Mouse (Mus musculus): ENCODE measurements around the gene BC017158. TPM values are rescaled to one million over a fixed set of nuclear protein-coding genes. Genes with fewer than 3 reads are reported as not detected.
A peak's percentile ranks its signal among the peaks of the same experiment; 100 is the strongest.

Gene BC017158
- total RNA-seq, 2 experiments from 2014 or later = 23.0 to 24.0 TPM

GRCm38 (mm10) chr7:128307851-128308250 is 9.9 kb upstream of the BC017158 start:
- DNase-seq = no peak

- no peak for DNase-seq
Observed at GRCm38 (mm10) chr7:128304907-128305306, 6.9 kb upstream of the BC017158 start.

GRCm38 (mm10) chr7:128304198-128304597 is 6.2 kb upstream of the BC017158 start:
- DNase-seq = no peak

GRCm38 (mm10) chr7:128302151-128302550 is 4.2 kb upstream of the BC017158 start:
- no peak for DNase-seq

GRCm38 (mm10) chr7:128300952-128301351 is 3.0 kb upstream of the BC017158 start:
- no peak for DNase-seq

GRCm38 (mm10) chr7:128298481-128299342 is 742 bp upstream of the BC017158 start:
- peak in 1 of 2 experiments; percentile 9 for DNase-seq

GRCm38 (mm10) chr7:128297291-128297616 is 716 bp downstream of the BC017158 start:
- no peak for DNase-seq

GRCm38 (mm10) chr7:128296514-128296913 is 1.5 kb downstream of the BC017158 start:
- DNase-seq = no peak

GRCm38 (mm10) chr7:128294785-128295184 is 3.2 kb downstream of the BC017158 start:
- DNase-seq = no peak

GRCm38 (mm10) chr7:128288923-128289544 is 8.9 kb downstream of the BC017158 start:
- no peak for DNase-seq

- no peak for DNase-seq
Observed at GRCm38 (mm10) chr7:128285060-128285459, 12.9 kb downstream of the BC017158 start.

- no peak for DNase-seq
Observed at GRCm38 (mm10) chr7:128284047-128284446, 13.9 kb downstream of the BC017158 start.

- DNase-seq = no peak
Observed at GRCm38 (mm10) chr7:128282532-128283244, 15.3 kb downstream of the BC017158 start.

- no peak for DNase-seq
Observed at GRCm38 (mm10) chr7:128281765-128282164, 16.2 kb downstream of the BC017158 start.

- DNase-seq = no peak
Observed at GRCm38 (mm10) chr7:128279750-128280149, 18.2 kb downstream of the BC017158 start.

- DNase-seq = no peak
Observed at GRCm38 (mm10) chr7:128276051-128276450, 21.9 kb downstream of the BC017158 start.

GRCm38 (mm10) chr7:128271496-128271895 is 26.5 kb downstream of the BC017158 start:
- DNase-seq = no peak

- DNase-seq = no peak
Observed at GRCm38 (mm10) chr7:128270431-128270850, 27.5 kb downstream of the BC017158 start.

GRCm38 (mm10) chr7:128267813-128268212 is 30.2 kb downstream of the BC017158 start:
- DNase-seq = no peak

- no peak for DNase-seq
Observed at GRCm38 (mm10) chr7:128267391-128267790, 30.6 kb downstream of the BC017158 start.

GRCm38 (mm10) chr7:128266056-128266455 is 31.9 kb downstream of the BC017158 start:
- no peak for DNase-seq

GRCm38 (mm10) chr7:128265411-128265810 is 32.6 kb downstream of the BC017158 start, which contains the start of gene Slc5a2:
Gene Slc5a2 (plus strand): TSS chr7:128265657.
- DNase-seq = no peak

GRCm38 (mm10) chr7:128256783-128257334 is 41.1 kb downstream of the BC017158 start:
- no peak for DNase-seq

Measured in layer of hippocampus, postnatal 36 days (tissue).